Mouse (Mus musculus) retina, postnatal 7 days (tissue): ENCODE data around the gene Ralgps1.
A peak's percentile ranks its signal among the peaks of the same experiment; 100 is the strongest.
"Not testable (repeated sequence)": the region's sequence is repeated elsewhere in the genome, so short reads cannot be mapped to it uniquely, and the experiment has no call there.

ENCODE experiments used
- DNase-seq: peaks from one replicate; pipeline ENCODE4 v3.0.0-alpha.2; 2012; ENCODE audit warnings: low read depth, low spot score

Gene Ralgps1

DNA sequence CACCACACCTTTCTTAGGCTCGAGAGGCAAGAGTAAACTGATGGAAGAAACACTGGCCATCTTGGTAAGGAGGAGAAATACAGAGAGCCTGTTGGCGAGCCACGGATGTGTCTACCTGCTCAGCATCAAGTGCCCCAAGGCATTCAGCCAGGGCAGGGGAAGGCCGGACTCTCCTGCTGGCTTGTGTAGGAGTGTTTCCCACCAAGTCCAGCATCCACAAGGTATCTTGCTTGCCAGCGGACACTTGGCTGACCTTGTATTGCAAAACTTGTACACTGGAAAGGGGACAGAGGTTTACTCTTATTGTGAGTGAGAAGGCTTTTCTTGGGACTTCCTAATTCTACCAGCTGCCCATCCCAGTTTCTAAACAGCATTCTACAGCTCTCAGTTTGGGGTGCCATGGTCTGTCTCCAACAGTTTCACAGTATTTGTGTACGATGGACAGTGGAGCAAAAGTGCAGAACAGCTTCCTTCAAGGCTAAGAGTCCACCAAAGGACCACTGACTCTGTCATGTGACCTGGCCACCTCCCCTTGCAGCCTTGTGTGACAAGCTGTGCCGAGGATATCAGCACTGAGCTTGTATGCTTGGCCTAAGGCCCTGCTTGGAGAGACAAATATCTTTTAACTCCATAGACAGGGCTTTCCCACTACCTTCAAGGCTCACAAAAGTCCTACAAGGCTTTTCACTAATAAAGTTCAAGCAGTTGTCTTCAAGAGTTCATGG is 236.4 kb downstream of the Ralgps1 start:
- DNase-seq: no peak

DNA sequence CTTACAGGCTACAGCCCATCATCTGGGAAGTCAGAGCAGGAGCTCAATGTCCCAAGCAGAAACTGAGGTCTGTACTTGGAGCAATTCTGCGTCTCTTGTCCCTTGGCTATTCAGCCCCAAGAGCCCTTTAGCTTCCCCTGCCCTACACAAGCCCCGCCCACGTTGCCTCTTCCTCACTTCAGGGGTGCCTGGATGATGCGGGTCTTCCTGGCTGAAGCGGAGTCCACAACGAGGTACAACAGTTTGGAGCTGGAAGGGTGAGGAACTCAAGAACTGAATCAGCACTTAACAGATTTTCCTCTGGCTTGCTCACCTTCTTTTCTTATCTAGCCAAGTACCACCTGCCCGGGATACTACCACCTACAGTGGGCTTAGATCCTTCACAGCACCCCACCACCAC is 239.0 kb downstream of the Ralgps1 start:
- DNase-seq: no peak

DNA sequence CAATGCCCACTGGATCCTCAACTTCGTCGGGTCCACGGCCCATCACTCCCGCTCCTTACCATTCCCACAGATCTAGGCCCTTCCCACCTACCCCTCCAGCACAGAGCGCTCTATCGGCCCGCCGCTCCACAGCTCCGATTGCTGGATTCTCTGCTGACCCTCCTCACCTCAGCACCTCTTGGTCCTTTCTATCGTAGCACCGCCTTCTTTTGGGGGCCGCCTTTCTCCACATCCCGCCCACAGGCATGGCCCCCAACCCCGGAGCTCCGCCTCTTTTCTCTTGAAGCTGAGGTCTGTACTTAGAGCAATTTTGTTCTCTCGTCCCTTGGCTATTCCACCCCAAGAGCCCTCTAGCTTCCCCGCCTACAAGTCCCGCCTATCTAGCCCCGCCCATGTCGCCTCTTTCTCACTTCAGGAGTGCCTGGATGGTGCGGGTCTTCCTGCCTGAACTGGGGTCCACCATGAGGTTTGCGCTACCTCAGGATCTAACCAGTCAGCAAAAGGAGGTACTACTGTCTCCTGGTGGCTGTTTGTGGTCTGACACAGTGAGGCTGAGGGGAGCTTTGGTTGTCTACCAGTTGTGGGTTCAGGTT is 239.7 kb downstream of the Ralgps1 start, which contains the start of gene Garnl3:
Garnl3 (minus strand) TSS at position 155 of the 593 bp plus-strand sequence.
- peak; percentile 23 for DNase-seq

DNA sequence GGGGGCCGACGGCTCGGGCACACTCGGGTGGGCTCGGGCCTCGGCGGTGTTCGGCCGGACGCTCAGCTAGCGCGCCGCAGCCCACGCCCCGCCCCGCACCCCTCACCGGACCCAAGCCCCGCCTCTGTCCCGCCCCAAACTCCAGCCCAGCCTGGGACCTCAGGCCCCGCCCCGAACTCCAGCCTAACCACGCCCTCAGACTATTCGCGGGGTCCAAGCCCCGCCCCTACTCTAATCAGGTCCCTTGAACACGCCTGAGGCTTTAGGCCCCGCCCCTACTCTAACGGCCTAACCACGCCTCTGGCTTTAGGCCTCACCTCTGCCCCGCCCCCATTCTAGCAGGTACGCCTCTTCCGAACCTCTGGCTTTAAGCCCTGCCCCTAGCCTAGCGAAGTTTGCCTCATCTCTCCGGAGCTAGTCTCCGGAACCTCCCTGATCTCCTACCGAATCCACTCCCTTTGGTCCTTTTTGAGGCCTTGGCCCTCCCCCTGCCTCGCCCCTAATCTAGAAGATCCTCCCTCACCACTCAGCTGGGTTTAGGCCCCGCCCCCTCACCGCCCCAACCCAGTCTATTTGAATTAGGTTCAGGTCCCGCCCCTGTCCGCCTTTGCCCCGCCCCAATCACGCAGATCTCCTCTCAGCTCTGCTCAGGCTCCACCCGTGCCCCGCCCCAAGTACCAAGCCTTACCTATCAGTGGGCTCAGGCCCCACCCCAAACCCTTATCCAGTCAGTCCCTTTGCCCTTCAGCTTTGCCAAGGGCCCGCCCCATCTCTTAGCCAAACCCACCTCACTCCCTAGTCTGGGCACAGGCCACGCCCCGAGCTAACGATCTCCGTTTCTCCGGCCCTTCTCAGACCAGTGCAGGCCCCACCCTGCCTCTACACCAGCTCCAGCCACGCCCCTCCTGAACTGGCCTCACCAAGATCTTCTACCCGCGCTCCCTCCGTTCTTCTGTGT is 240.5 kb downstream of the Ralgps1 start:
- peak; percentile 82 for DNase-seq

DNA sequence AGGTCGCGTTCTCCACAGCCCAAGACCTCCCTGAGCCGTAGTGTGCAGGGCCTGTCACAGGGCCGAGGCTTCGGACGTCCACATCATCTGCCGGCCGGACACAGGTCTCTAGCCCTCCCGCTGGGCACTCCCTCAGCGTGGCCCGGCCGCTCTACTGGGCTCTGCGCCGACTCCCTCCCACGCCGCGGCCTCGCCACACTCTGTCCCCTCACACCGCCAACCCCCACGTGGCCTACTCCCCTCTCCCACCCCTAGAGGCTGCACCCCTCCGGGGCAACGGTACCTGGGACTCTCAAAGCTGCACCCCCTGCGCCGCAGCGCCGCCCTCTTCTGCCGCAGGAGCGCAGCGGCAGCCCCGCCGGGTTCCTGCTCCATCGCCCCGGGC is 241.2 kb downstream of the Ralgps1 start:
- no peak for DNase-seq

DNA sequence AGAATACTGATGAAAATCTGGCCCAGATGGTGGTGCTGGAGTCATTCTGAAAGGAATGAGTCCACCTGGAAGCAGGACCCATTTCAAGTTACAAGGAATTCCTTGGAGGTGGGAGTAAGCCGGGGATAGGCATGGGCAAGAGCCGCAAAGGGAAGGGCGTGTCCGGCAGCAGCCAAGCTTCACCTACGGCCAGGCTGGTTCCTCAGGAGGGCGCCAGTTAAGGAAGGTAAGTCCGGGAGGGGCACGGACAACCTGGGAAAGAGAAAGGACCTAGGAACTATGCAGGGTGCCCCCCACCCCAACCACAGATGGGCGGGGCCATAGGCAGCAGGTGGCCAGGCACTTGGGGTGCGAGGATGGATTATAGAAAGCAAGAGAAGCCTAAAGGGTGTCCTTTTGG is 241.6 kb downstream of the Ralgps1 start:
- DNase-seq: no peak

DNA sequence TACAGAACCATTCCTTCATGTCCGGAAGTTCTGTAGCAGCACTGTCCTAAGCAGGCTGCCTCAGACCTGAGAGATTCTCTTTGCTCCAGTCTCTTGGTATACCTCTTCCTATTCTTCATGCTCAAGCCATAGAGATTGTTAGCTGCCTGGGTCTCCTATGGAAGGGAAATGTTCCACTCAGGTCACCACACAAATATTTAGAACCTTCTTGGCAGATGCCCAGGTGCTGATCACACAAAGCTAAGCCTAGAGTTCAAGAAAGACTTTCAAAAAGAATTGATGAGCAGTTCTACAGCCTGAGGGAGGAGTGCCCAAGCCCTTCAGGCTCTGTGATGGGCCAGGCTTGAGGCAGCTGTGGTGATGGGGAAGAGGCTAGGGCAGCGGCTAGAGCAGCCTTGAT is 242.3 kb downstream of the Ralgps1 start:
- no peak for DNase-seq

DNA sequence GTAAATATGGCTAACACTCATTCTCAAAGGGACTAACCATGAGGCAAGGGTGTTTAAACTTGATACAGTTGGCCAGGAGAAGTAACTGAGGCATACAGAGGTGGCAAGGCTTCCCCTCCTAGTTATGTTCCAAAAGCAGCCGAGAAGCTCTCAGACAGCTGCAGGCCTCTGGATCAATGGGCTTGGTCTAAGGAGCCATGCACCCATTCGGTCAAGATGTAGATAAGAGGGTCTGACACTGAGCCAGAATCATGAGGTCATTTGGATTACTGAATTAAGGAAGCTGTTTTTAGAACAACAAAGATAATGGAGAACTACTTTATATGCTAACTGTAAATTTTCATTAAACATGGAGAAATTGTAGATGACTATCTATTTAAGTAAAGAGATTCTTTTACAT is 244.0 kb downstream of the Ralgps1 start:
- DNase-seq: no peak

DNA sequence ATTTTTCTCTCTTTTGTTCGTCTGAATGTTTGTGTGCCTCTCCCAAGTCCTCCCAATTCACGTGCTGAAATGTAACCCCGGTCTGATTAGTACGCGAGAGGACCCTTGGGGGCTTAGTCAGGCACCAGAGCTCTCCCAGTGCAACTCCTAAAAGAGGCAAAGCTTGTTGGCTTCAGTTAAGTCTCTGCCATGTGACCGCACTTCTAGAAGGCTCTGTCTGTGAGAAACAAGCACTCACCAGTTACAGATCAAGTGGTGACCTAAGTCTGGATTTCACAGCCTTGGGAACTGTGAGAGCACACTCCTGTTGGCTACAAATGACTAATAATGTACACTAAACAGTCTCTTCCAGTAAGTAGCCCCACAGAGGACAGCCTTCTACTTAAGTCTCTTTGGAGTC is 248.4 kb downstream of the Ralgps1 start:
- DNase-seq: no peak

DNA sequence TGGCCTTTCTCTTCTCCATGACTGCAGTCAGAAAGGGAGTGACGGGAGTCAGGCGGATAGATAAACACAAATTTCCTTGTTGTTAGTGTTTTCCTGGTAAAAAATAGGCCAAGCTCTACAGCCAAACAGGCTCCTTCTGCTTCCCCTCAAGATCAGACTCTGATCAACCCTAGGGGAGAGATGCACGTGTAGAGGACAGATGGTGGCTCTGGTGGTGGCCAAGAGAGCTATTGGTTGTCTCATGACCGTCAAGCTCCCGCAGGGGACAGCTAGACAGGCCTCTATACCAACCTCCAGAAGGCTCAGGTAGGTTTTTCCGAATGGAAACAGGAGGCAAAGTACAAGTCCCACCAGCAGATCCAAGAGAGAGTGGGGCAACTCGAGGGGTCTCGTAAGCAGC is 270.8 kb downstream of the Ralgps1 start:
- no peak for DNase-seq

DNA sequence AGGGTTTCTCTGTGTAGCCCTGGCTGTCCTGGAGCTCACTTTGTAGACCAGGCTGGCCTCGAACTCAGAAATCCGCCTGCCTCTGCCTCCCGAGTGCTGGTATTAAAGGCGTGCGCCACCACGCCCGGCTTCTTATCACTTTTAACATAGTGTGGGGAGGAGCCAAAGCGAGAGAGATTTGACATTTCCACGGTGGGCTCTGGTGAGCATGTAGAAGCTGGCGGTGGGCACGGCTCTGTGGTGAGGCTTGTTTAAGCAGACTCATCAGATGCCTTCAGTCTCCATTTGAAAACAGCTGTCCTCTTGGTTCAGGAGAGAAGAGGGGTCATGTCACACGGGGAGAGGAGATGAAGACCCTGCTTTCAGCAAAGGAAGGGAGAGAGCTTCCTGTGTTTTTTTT is 274.0 kb downstream of the Ralgps1 start:
- DNase-seq: not testable (repeated sequence)

DNA sequence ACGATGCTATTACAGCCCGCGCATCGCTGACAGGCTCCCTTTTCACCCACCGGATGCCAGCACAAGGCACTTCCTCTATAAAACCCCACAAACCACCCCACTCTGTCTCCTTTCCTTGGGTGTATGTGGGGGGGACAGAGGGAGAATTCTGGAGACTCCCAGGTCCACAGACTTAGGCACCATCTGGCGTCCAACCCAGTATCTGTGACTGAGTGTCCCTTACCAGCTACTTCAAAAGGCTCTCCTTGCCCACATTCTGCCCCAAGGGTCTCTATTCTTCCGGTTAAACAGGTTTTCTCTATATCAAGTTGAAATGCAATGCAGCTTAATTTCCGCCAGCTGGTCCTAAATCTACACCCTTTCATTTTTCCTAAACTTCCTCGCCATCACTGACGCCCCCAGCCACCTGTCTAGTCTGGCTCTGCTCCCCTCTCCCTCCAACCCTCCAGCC is 276.0 kb downstream of the Ralgps1 start:
- DNase-seq: no peak

DNA sequence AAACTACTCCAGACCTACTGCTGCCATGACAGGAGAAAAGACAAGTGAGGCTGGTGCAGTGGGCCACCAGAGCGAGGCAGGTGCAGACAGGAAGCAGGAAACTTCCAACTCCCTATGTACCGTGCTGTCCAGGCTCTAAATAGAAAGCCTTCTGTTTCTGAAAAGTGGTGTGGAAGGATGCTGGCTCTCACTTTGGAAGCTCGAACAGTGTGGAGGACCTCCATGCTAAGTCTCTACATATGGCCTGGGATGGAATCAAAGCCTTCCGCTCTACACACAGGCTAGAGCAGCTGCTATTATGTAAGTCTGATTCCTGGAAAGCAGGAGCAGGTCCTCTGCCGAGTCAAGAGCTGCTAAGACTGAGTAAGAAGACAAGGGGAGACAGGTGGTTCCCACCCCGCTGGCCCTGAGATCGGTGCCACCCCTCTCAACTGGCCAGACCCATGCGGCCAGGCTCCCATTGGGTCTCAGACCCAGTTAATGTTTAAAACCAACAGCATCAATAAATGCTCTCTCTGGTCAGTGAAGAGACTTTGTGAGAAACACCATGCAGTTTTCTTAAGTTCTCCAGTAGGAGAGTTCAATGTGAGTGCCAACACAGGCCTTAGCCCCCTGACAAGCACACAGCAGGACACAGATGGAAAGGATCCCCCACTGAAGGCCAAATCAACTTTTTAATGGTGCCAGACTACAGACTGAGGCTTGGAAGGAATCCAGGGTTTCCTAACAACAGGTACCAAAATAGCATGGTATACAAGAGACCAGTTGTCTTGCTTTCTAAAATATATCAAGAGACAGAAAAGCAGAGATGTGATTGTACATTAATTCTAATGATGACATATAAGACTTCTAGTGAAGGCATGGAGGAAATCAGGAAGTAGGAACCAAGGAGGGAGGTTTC is 280.4 kb downstream of the Ralgps1 start:
- no peak for DNase-seq

DNA sequence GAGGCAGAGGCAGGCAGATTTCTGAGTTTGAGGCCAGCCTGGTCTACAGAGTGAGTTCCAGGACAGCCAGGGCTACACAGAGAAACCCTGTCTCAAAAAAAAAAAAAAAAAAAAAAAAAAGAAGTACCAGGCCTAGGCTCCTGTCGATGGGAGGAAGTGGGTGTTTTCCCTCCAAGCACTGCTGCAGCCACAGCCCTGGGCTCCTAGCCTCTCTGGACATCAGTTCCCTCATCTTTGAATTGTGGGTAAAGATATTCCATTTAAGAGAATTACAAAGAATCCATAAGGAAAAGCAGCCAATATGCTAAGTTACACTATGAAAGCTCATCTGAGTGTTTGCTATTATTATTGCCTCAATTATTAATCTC is 281.3 kb downstream of the Ralgps1 start:
- not testable (repeated sequence) for DNase-seq

DNA sequence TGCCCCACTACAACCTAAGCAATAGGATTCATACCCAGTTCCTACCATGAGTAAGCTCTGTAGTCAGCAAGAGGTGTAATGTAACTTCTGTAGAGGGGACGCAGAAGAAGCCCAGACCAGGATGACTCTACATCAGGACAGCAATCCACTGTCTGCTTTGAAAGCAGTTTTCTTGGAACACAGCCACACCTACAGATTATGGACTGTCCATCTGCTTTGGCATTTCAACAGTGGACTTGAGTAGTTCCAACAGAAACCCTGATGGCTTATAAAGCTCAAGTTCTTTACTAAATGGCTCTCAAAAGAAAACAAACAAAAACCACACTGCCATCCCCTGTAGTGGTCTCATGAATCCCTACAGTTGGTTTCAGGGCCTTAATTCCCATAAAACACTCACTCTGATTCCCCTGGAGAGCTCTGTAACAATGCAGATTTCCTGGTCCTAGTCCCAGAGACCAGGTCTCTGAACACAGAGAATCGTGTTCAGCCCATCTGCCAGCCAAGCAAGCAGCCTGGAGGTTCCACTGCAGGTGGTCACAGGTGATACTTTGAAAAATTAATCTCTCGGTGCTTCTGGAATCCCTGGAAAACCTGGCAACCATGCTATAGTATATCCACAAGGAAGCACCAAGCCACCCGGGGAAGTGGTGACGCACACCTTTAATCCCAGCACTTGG is 281.8 kb downstream of the Ralgps1 start:
- peak; percentile 13 for DNase-seq

DNA sequence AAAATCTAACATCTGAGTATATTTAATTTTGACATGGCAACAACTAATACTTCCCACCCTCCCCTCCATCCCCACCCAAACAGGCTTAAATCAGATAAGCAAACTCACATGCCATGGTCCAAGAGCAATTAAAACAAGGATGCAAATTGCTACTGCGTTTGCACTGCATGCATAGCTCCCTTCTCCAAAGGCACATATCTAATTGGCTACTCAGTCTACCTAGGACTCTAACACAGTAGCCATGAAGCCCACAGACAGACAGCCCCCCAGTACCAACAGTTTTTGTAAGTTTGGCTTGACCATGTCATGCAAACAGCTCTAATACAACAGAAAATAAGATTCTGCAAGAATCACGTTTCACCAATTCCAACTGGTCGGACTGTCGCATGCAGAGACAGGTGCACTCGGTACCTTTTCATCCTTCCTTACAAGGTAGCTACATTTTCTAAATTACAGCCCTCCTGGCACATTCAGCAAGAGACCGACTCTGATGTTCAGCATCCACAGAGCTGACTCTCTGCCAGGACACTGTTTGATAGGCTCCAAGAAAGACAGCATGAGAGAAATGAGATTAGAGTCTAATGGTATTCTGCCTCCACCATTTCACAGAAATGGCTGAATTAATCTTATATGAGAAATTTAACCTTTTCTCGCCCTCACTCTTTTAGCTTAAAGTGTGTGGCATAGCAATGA is 284.5 kb downstream of the Ralgps1 start:
- no peak for DNase-seq

DNA sequence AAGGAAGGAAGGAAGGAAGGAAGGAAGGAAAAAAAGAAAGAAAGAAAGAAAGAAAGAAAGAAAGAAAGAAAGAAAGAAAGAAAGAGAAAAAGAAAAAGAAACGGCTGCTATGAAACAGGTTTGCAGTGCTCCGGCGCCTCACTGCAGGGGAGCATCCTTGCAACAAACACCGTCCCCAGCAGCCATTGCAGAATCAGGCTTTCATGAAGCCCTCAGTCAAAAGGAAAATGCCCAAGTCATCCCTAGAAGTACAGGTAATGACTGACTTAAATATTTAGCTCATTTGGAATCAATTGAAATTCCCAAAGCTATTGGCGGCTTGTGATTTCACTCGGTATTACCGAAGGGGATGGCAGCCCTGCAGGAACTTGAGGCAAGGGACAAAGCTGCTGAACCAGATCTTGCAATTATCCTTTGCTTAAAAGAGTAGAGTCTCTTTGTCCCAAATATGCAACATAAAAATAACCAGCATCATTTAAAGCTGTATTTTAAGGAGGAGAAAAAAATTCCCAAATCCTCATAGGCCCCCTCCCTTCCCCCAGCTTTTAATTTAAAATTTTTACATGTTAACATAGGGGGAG is 285.2 kb downstream of the Ralgps1 start:
- DNase-seq: no peak

DNA sequence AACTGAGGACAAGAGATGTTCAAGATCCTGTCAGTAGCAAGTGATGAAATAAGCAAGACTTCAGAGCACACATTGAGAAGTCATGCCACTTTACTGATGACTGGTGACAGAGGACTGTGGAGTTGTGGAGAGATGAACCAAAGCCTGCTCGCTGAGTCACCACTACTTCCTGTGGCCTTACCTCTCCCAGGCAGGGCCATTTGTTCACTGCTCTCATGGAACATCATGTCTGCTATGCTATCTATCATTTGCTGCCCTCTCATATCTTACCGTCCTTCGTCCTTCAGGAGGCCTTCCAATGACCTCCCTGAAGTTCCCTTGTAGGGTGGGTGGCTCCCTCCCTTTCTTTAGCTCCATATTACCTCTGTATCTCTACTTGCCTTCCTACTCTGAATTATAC is 287.1 kb downstream of the Ralgps1 start:
- DNase-seq: no peak
